Mouse (Mus musculus) cerebellum, postnatal 4 days (tissue): ENCODE measurements at regions not wholly inside any gene's neighbourhood (a gene's known extent, or its start where the extent isn't known, plus 50 kb on each side); places are given as distances from the start of the nearest gene placed in this dataset.
"Not testable (repeated sequence)": the region's sequence is repeated elsewhere in the genome, so short reads cannot be mapped to it uniquely, and the experiment has no call there.

Experiments used
- DNase-seq, 2 experiments: peaks; one replicate each; pipeline ENCODE4 v3.0.0; 2022; ENCODE audit warnings: low spot score in 2 of 2, mixed read lengths in 1 of 2

- no peak for DNase-seq
Measured at GRCm38 (mm10) chr13:97358261-97358660, 117.4 kb downstream of the Enc1 start.

- DNase-seq: no peak
Measured at GRCm38 (mm10) chr13:97356923-97357807, 116.3 kb downstream of the Enc1 start.

GRCm38 (mm10) chr13:97355411-97355810 is 114.5 kb downstream of the Enc1 start:
- DNase-seq: not testable (repeated sequence)

GRCm38 (mm10) chr13:97347696-97348095 is 106.8 kb downstream of the Enc1 start:
- no peak for DNase-seq

GRCm38 (mm10) chr13:97341218-97341889 is 100.4 kb downstream of the Enc1 start:
- no peak for DNase-seq

- DNase-seq: no peak
Measured at GRCm38 (mm10) chr13:97337954-97338353, 97.0 kb downstream of the Enc1 start.

- peak in 1 of 2 experiments; percentile 64 for DNase-seq
Measured at GRCm38 (mm10) chr13:97337296-97337731, 96.4 kb downstream of the Enc1 start.

GRCm38 (mm10) chr13:97333801-97334534 is 93.1 kb downstream of the Enc1 start:
- DNase-seq: no peak

- no peak for DNase-seq
Measured at GRCm38 (mm10) chr13:97331072-97331471, 90.2 kb downstream of the Enc1 start.

- DNase-seq: not testable (repeated sequence)
Measured at GRCm38 (mm10) chr13:97321307-97321706, 80.4 kb downstream of the Enc1 start.

GRCm38 (mm10) chr13:97320756-97321155 is 79.9 kb downstream of the Enc1 start:
- DNase-seq: no peak

GRCm38 (mm10) chr13:97320298-97320697 is 79.4 kb downstream of the Enc1 start:
- DNase-seq: no peak

GRCm38 (mm10) chr13:97317633-97318032 is 76.7 kb downstream of the Enc1 start:
- DNase-seq: no peak

- DNase-seq: no peak
Measured at GRCm38 (mm10) chr13:97312420-97313370, 71.8 kb downstream of the Enc1 start.

- DNase-seq: no peak
Measured at GRCm38 (mm10) chr13:97311340-97311739, 70.4 kb downstream of the Enc1 start.

- DNase-seq: no peak
Measured at GRCm38 (mm10) chr13:97310855-97311189, 69.9 kb downstream of the Enc1 start.

GRCm38 (mm10) chr13:97310186-97310854 is 69.4 kb downstream of the Enc1 start:
- DNase-seq: no peak

- no peak for DNase-seq
Measured at GRCm38 (mm10) chr13:97309411-97309810, 68.5 kb downstream of the Enc1 start.

- no peak for DNase-seq
Measured at GRCm38 (mm10) chr13:97308431-97308830, 67.5 kb downstream of the Enc1 start.
